Mouse (Mus musculus): ENCODE measurements around the gene Zfp40.
"Not testable (repeated sequence)": the region's sequence is repeated elsewhere in the genome, so short reads cannot be mapped to it uniquely, and the experiment has no call there.

- TF ChIP-seq CTCF (IDR thresholded peaks at IDR 0.05; ENCODE audit: low read depth, low read length); EP300 (IDR thresholded peaks at IDR 0.05; ENCODE audit: insufficient read depth, low read depth, low read length); POLR2A (IDR thresholded peaks at IDR 0.05; ENCODE audit: insufficient read depth, low read length): not testable (repeated sequence)
Measured at GRCm38 (mm10) chr17:23199856-23200255, 6.8 kb upstream of the Zfp40 start.
